Mouse (Mus musculus) left cerebral cortex, adult 8-10 months (tissue): Measurements from ENCODE around the gene 1810010H24Rik. TPM values are rescaled to one million over a fixed set of nuclear protein-coding genes. Genes with fewer than 3 reads are reported as not detected.
"Not testable (repeated sequence)": the region's sequence is repeated elsewhere in the genome, so short reads cannot be mapped to it uniquely, and the experiment has no call there.

ENCODE experiments used
- DNase-seq, 2 experiments: peaks; one replicate each; pipeline ENCODE4 v3.0.0; 2022; ENCODE audit warnings: low spot score in 2 of 2
- total RNA-seq, 4 experiments: library from RNA; stranded (reverse); gene quantifications; 2 replicates each; pipeline ENCODE4 v1.2.4; 2022

Gene 1810010H24Rik
- total RNA-seq, 4 experiments from 2014 or later: 2.5 to 4.4 (median 4.0) TPM

- DNase-seq: peak; percentile 95 to 100
Observed at GRCm38 (mm10) chr11:107012324-107013017, 13.0 kb upstream of the 1810010H24Rik start.

- DNase-seq: no peak
Observed at GRCm38 (mm10) chr11:107014020-107014585, 11.4 kb upstream of the 1810010H24Rik start.

DNA sequence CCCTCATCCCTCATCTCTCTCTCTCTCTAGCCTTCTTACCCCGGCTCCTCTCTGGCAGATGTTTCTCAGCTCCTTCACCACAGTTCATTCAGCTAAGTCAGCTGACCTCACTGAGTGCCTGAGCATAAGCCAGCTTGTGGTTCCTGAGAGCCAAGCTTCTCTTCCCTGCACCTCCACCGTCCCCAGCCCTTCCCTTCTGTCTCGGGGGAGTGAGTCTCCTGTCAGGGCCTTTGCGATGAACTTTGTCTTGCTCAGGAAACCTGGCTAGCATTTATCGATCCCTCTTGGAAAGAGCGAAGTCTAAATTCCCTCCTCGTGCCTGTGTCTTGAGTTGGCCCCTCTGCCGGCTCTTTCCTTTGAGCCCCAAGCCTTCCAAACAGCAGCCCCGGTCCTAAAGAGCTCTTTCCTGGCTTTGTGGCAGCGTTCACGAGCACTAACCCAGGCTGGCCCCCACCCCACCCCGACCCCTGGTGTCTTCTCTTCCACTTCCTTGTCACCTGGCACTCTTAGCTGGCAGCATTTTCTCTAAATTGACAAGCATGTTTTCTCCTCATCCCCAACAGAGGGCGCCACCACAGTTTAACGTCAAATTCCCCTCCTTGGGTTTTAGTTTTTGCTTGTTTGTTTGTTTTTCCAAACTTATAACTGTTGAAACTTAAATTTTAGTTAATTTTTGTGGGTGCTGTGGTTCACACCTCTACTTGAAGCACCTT is 10.7 kb upstream of the 1810010H24Rik start:
- DNase-seq: no peak

GRCm38 (mm10) chr11:107015535-107016187 is 9.8 kb upstream of the 1810010H24Rik start:
- not testable (repeated sequence) for DNase-seq

- no peak for DNase-seq
Observed at GRCm38 (mm10) chr11:107016893-107017292, 8.6 kb upstream of the 1810010H24Rik start.

- DNase-seq: no peak
Observed at GRCm38 (mm10) chr11:107017339-107017886, 8.1 kb upstream of the 1810010H24Rik start.

DNA sequence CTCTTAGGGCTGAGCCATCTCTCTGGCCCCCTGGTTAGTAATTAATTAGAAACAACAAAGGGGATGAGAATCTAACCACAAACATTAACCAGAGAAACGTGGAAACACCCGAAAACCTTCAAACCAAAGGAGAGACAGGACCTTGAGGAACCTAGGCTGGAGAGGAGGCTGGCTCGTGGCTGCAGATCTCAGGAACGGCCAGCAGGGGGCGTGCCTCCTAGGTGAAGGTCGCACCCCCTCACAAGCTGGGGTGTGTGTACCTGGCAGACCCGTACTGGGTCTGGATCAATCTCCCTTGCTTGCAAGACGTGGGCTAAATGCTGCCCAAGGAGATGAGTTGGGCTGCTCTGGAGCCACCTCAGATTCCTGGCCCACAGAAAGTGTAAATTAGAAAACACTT is 6.9 kb upstream of the 1810010H24Rik start:
- DNase-seq: no peak

DNA sequence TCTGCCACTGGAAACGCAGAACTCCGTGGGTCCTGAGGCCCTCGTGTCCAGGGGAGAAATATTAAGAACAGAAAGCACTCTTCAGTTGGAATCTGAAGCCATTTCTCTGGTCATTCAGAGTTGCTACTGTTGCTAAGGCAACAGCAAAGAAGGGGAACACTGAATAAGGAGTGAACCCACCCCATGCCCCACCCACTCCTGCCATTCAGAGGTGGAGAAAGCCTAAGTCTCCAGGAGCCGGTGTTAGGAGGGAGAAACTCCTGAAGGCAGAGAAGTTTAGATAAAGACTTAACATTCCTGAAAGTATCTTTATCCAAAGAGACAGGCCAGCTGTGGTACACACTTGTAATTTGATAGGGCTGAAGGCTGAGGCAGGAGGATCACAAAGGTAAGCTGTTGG is 6.2 kb upstream of the 1810010H24Rik start:
- no peak for DNase-seq

DNA sequence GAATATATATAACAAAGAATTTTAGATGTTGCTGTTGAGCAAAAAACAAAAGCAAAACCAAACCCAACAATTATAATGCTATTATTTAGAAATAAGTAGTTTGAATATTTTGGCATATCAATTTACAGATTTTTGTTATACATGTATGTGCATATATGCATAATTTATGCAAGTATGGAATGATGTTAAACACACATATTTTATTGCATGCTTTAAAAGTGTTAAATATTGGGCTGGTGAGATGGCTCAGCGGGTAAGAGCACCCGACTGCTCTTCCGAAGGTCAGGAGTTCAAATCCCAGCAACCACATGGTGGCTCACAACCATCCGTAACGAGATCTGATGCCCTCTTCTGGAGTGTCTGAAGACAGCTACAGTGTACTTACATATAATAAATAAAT is 5.8 kb upstream of the 1810010H24Rik start:
- DNase-seq: not testable (repeated sequence)

DNA sequence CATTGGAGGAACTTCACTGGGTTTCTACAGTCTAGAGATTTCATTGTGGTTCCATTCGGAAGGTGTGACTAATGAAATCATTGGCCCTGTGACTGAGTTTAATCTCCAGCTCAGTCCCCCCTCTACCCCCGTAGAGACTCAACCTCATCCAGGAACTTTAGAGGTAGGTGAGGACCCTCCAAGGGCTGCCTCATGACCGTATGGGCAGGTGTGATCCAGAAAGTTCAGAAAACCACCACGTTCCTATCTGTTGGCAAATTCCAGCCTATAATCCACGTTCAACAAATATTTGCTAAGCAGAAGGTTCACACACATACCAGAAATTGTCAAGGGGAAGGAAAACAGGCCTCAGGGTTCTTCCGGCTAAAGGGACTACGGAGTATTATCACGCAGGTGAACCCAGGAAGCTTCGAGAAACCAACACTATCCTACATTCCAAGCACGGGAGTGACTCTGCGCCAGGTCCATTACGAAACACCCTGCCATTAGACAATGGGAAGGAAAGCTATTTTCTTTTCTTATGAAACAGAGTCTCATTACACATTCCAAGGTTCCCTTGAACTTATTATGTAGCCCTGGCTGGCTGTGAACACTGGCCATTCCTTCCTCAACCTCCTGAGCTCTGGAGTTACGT is 3.3 kb upstream of the 1810010H24Rik start:
- DNase-seq: no peak

GRCm38 (mm10) chr11:107024406-107024805 is 1.1 kb upstream of the 1810010H24Rik start:
- no peak for DNase-seq

DNA sequence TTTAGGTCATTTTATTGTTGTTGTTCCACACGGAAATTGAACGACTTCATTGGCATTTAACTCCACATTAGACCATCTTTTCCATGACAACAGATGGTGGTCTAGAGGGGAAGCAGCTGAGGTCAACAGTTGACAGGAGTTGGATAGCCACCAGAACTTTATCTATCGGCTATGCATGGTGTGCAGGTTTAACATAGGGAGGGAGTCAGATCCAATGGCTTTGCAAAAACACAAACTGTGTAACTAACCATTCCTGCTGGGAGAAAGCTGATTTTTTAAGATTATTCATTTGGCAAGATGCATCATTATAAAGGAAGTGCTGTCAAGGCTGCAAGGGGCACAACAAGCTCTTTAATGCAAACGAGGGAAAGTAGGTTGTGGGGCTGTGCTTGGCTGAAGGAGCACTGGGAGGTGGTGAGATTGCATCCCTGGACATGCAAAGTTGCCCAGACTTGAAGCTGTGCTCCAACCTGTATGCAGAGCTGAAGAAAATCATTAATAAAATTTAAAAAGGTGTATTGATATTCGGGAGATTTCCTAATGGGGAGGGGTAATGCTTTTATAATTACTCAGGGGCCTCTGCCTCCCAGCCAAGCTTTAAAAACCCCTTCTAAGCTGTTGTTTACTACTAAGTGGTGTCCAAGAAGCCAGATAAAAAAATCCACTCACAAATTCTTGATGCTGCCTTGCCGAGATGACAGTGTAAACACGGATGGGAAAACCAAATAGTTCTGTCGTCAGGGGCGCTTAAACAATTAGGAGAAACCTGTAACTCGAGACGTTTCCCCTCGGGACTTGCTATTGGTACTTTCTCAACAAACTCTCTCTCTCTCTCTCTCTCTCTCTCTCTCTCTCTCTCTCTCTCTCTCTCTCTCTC is 1.3 kb downstream of the 1810010H24Rik start:
- no peak for DNase-seq

- DNase-seq: peak; percentile 63 to 85
Observed at GRCm38 (mm10) chr11:107027431-107028274, 2.2 kb downstream of the 1810010H24Rik start.

DNA sequence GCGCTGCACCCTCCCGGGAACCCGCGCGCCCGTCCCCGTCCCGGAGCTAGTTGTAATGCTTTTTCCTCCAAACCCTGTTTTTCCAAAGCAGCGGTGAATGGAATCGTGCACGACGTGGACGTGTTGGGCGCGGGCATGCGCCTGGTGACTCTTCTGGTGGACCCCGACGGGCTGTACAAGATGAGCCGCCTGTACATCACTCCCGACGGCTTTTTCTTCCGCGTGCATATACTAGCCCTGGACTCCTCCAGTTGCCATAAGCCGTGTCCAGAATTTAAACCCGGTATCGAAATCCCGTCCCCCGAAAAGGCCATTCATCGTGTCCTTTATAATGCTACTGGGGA is 2.8 kb downstream of the 1810010H24Rik start:
- DNase-seq: no peak

GRCm38 (mm10) chr11:107028754-107029153 is 3.3 kb downstream of the 1810010H24Rik start:
- DNase-seq: no peak

- DNase-seq: no peak
Observed at GRCm38 (mm10) chr11:107029536-107029935, 4.1 kb downstream of the 1810010H24Rik start.

GRCm38 (mm10) chr11:107031635-107032034 is 6.2 kb downstream of the 1810010H24Rik start:
- DNase-seq: no peak

DNA sequence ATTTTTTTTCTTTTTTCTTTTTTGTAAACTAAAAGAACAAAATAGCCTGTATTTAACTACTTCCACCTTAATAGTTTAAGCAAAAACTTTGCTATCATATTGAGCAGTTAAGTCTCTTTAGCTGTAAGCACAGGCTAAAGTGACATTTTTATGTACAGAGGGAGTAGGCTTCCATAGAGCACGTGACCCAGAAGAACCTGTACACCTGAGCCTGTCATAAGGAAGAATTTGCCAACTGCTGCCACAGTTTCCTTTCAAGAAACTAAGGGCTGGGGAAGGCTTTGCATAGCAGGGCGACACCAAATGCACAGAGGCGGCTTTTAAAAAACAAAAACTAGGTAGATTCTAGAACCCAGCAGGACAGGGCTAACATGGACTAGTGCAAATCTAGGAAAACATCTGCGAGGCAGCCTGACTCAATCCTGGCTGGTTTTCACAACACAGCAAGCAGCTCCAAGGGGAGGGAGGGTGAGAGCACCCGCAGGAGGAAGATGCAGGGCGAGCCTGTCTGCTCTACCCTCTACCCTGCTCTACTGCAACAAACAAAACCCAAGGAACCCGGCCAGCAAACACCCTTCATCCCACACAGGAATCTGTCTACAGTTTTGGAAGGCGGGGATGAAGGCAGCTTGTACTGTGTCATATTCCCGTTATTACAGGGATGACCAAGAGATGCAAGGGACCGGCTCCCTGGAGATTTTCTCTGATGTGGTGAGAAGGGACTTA is 8.8 kb downstream of the 1810010H24Rik start:
- DNase-seq: no peak

- no peak for DNase-seq
Observed at GRCm38 (mm10) chr11:107039417-107039816, 13.9 kb downstream of the 1810010H24Rik start.
